Mouse (Mus musculus) forebrain, embryonic 12.5 days (tissue): ENCODE measurements around the gene Rnd2. TPM values are rescaled to one million over a fixed set of nuclear protein-coding genes. Genes with fewer than 3 reads are reported as not detected.
"Not testable (repeated sequence)": the region's sequence is repeated elsewhere in the genome, so short reads cannot be mapped to it uniquely, and the experiment has no call there.

ENCODE experiments used
- ATAC-seq: fragments of 200-750 bp; cut with Nextera tagmentation; 2 replicates; pipeline ENCODE4 v1.8.0; 2017; ENCODE audit warnings: moderate TSS enrichment; ENCODE audit not compliant: low FRiP score
- H3K27ac ChIP-seq: fragments of 300-500 bp; sonication (generic); 2 replicates; pipeline ENCODE4 v1.5.1; 2016; ENCODE audit warnings: mild to moderate bottlenecking
- H3K27me3 ChIP-seq: fragments of 300-500 bp; sonication (generic); 2 replicates; pipeline ENCODE4 v1.6.1; 2016; ENCODE audit warnings: mild to moderate bottlenecking
- H3K36me3 ChIP-seq: fragments of 300-500 bp; sonication (generic); replicated peaks from 2 replicates; pipeline ENCODE4 v1.6.1; 2016; ENCODE audit warnings: mild to moderate bottlenecking
- H3K4me1 ChIP-seq: fragments of 300-500 bp; sonication (generic); 2 replicates; pipeline ENCODE4 v1.6.1; 2016
- H3K4me2 ChIP-seq: fragments of 300-500 bp; sonication (generic); 2 replicates; pipeline ENCODE4 v1.6.1; 2016; ENCODE audit warnings: mild to moderate bottlenecking, moderate library complexity
- H3K4me3 ChIP-seq: fragments of 300-500 bp; sonication (generic); replicated peaks from 2 replicates; pipeline ENCODE4 v1.5.1; 2016; ENCODE audit warnings: mild to moderate bottlenecking
- H3K9ac ChIP-seq: fragments of 300-500 bp; sonication (generic); 2 replicates; pipeline ENCODE4 v1.6.1; 2016; ENCODE audit warnings: mild to moderate bottlenecking
- H3K9me3 ChIP-seq: fragments of 300-500 bp; sonication (generic); 2 replicates; pipeline ENCODE4 v1.6.1; 2016
- WGBS: fragments of 180-500 bp; shearing (Covaris S2); methylation state at CpG from one replicate; pipeline ENCODE4 v1.1.7; 2016; 5-methylcytosine and 5-hydroxymethylcytosine counted together
- polyA plus RNA-seq: library from polyadenylated mRNA; unstranded; fragments of >200 nt; fragmentation: Nextera tagmentation; extraction: Ambion mirVana; gene quantifications from 2 replicates; pipeline ENCODE4 v1.2.1, GENCODE M21; 2016

Gene Rnd2
- polyA plus RNA-seq, 1 experiment from 2014 or later = 105 TPM

GRCm38 (mm10) chr11:101465101-101465868, 486 bp downstream of the Rnd2 start:
- WGBS = under 1% methylated on average over 49 of the region's 51 CpGs
- Histone ChIP-seq H3K27me3 (peaks cover 9% of the 10 kb centered on the region; the same call in 1 of the 2 replicates), H3K9me3 (no peaks in the 10 kb centered on the region), H3K4me2 (peak overlapping the region; percentile 88), H3K4me1 (peaks cover 64% of the 10 kb centered on the region), H3K4me3 (peak overlapping the region; percentile 83), H3K27ac (peak overlapping the region; percentile 88), H3K36me3 (peaks cover 22% of the 10 kb centered on the region), H3K9ac (peak overlapping the region; percentile 75)
- ATAC-seq = peak; percentile 27

GRCm38 (mm10) chr11:101465869-101466551, 1.2 kb downstream of the Rnd2 start, which contains the start of gene Vat1:
TSS of gene Vat1 (minus strand) at chr11:101466230.
- Histone ChIP-seq H3K4me3 (peak within 1 kb of the TSS; percentile 83), H3K4me2 (peak within 1 kb of the TSS; percentile 88), H3K9me3 (no peaks in the 10 kb centered on the region), H3K27me3 (peaks cover 9% of the 10 kb centered on the region; the same call in 1 of the 2 replicates), H3K9ac (peak within 1 kb of the TSS; percentile 75), H3K27ac (peak within 1 kb of the TSS; percentile 88), H3K4me1 (peaks cover 69% of the 10 kb centered on the region), H3K36me3 (peaks cover 16% of the 10 kb centered on the region)
- peak; percentile 66 for ATAC-seq
- 2% methylated on average over 60 of the region's 60 CpGs for WGBS

- not testable (repeated sequence) for H3K9me3 ChIP-seq, ATAC-seq, H3K9ac ChIP-seq, H3K27me3 ChIP-seq, H3K27ac ChIP-seq
- 57% methylated on average over 5 of the region's 5 CpGs for WGBS
- peak overlapping the region; percentile 83 for H3K4me3 ChIP-seq
- H3K4me1 ChIP-seq = peaks cover 75% of the 10 kb centered on the region
- H3K4me2 ChIP-seq = peak overlapping the region; percentile 88
- peaks cover 11% of the 10 kb centered on the region for H3K36me3 ChIP-seq
Observed at GRCm38 (mm10) chr11:101466552-101466950, 1.8 kb downstream of the Rnd2 start.

- H3K27me3 ChIP-seq = peaks cover 9% of the 10 kb centered on the region; the same call in 1 of the 2 replicates
- peak; percentile 68 for ATAC-seq
- H3K9ac ChIP-seq = peak overlapping the region; percentile 79
- under 1% methylated on average over 52 of the region's 54 CpGs for WGBS
- H3K4me3 ChIP-seq = peak overlapping the region; percentile 86
- H3K27ac ChIP-seq = peak overlapping the region; percentile 88
- H3K36me3 ChIP-seq = no peaks in the 10 kb centered on the region
- H3K9me3 ChIP-seq = no peaks in the 10 kb centered on the region
- peak overlapping the region; percentile 81 for H3K4me2 ChIP-seq
- H3K4me1 ChIP-seq = peaks cover 75% of the 10 kb centered on the region
Observed at GRCm38 (mm10) chr11:101467477-101468262, 2.9 kb downstream of the Rnd2 start.

- Histone ChIP-seq H3K4me2 (peak overlapping the region; percentile 81), H3K9ac (peak overlapping the region; percentile 79), H3K9me3 (no peaks in the 10 kb centered on the region), H3K36me3 (no peaks in the 10 kb centered on the region), H3K4me1 (peaks cover 69% of the 10 kb centered on the region), H3K4me3 (peak overlapping the region; percentile 86), H3K27ac (peak overlapping the region; percentile 88), H3K27me3 (peaks cover 9% of the 10 kb centered on the region; the same call in 1 of the 2 replicates)
- WGBS = under 1% methylated on average over 28 of the region's 31 CpGs
- peak; percentile 60 for ATAC-seq
Observed at GRCm38 (mm10) chr11:101468263-101468688, 3.5 kb downstream of the Rnd2 start.

- H3K9ac ChIP-seq = peak overlapping the region; percentile 79
- H3K4me2 ChIP-seq = peak overlapping the region; percentile 81
- H3K4me1 ChIP-seq = peaks cover 65% of the 10 kb centered on the region
- H3K27ac ChIP-seq = peak overlapping the region; percentile 88
- peak overlapping the region; percentile 86 for H3K4me3 ChIP-seq
- H3K36me3 ChIP-seq = no peaks in the 10 kb centered on the region
- 5% methylated on average over 13 of the region's 13 CpGs for WGBS
- no peak for ATAC-seq
- peaks cover 9% of the 10 kb centered on the region; the same call in 1 of the 2 replicates for H3K27me3 ChIP-seq
- no peaks in the 10 kb centered on the region for H3K9me3 ChIP-seq
Observed at GRCm38 (mm10) chr11:101468731-101469130, 3.9 kb downstream of the Rnd2 start.

- peaks cover 9% of the 10 kb centered on the region; the same call in 1 of the 2 replicates for H3K27me3 ChIP-seq
- ATAC-seq = no peak
- H3K9me3 ChIP-seq = no peaks in the 10 kb centered on the region
- 0 out of 2 replicates have a peak overlapping the region, but pooled peaks have one; percentile 79 for H3K9ac ChIP-seq
- no peaks in the 10 kb centered on the region for H3K36me3 ChIP-seq
- H3K4me3 ChIP-seq = peak overlapping the region; percentile 86
- no peak overlapping the region for H3K27ac ChIP-seq
- 68% methylated on average over 4 of the region's 4 CpGs for whole genome bisulfite sequencing
- peaks cover 60% of the 10 kb centered on the region for H3K4me1 ChIP-seq
- peak overlapping the region; percentile 81 for H3K4me2 ChIP-seq
Observed at GRCm38 (mm10) chr11:101469155-101469554, 4.4 kb downstream of the Rnd2 start.

GRCm38 (mm10) chr11:101470206-101470605, 5.4 kb downstream of the Rnd2 start:
- Histone ChIP-seq H3K4me3 (peak overlapping the region; percentile 23), H3K9me3 (no peaks in the 10 kb centered on the region), H3K27me3 (0 out of 2 replicates have a peak, but pooled peaks cover 4% of the 10 kb centered on the region), H3K4me1 (peaks cover 50% of the 10 kb centered on the region), H3K36me3 (no peaks in the 10 kb centered on the region), H3K27ac (no peak overlapping the region; the same call in 1 of the 2 replicates), H3K4me2 (peak overlapping the region; percentile 42), H3K9ac (peak overlapping the region; percentile 41)
- no peak for ATAC-seq
- 9% methylated on average over 7 of the region's 7 CpGs for WGBS

GRCm38 (mm10) chr11:101471926-101472325, 7.1 kb downstream of the Rnd2 start:
- no peak overlapping the region for H3K4me3 ChIP-seq
- H3K27ac ChIP-seq = no peak overlapping the region
- no peaks in the 10 kb centered on the region for H3K27me3 ChIP-seq
- no peaks in the 10 kb centered on the region for H3K9me3 ChIP-seq
- 0 out of 2 replicates have a peak overlapping the region, but pooled peaks have one; percentile 5 for H3K9ac ChIP-seq
- no peaks in the 10 kb centered on the region for H3K36me3 ChIP-seq
- peaks cover 42% of the 10 kb centered on the region for H3K4me1 ChIP-seq
- 75% methylated on average over 3 of the region's 3 CpGs for WGBS
- ATAC-seq = no peak
- H3K4me2 ChIP-seq = no peak overlapping the region

- ATAC-seq = no peak
- H3K4me2 ChIP-seq = no peak overlapping the region
- peaks cover 42% of the 10 kb centered on the region for H3K4me1 ChIP-seq
- H3K27me3 ChIP-seq = no peaks in the 10 kb centered on the region
- no peak overlapping the region for H3K27ac ChIP-seq
- no peaks in the 10 kb centered on the region for H3K9me3 ChIP-seq
- H3K9ac ChIP-seq = 0 out of 2 replicates have a peak overlapping the region, but pooled peaks have one; percentile 5
- H3K4me3 ChIP-seq = no peak overlapping the region
- no peaks in the 10 kb centered on the region for H3K36me3 ChIP-seq
- 60% methylated on average over 7 of the region's 7 CpGs for WGBS
Observed at GRCm38 (mm10) chr11:101472336-101472735, 7.5 kb downstream of the Rnd2 start.

GRCm38 (mm10) chr11:101473686-101474085, 8.9 kb downstream of the Rnd2 start:
- not testable (repeated sequence) for H3K36me3 ChIP-seq, H3K9ac ChIP-seq, ATAC-seq, H3K4me2 ChIP-seq, H3K27ac ChIP-seq, H3K4me3 ChIP-seq, H3K9me3 ChIP-seq, H3K27me3 ChIP-seq
- WGBS = 79% methylated on average over 1 of the region's 1 CpGs
- H3K4me1 ChIP-seq = peaks cover 47% of the 10 kb centered on the region
